Mouse (Mus musculus) heart, embryonic 10.5 days (tissue): ENCODE data around the gene Gm10720. TPM values are rescaled to one million over a fixed set of nuclear protein-coding genes. Genes with fewer than 3 reads are reported as not detected.
"Not testable (repeated sequence)": the region's sequence is repeated elsewhere in the genome, so short reads cannot be mapped to it uniquely, and the experiment has no call there.

Experiments used
- DNase-seq: peaks from one replicate; pipeline ENCODE4 v3.0.0-alpha.2; 2017; ENCODE audit warnings: low spot score
- H3K27ac ChIP-seq: fragments of 300-500 bp; sonication (generic); 2 replicates; pipeline ENCODE4 v1.5.1; 2016; ENCODE audit warnings: mild to moderate bottlenecking
- H3K27me3 ChIP-seq: fragments of 300-500 bp; sonication (generic); 2 replicates; pipeline ENCODE4 v1.6.1; 2016; ENCODE audit warnings: mild to moderate bottlenecking; ENCODE audit not compliant: poor library complexity, insufficient read depth, severe bottlenecking
- H3K36me3 ChIP-seq: fragments of 300-500 bp; sonication (generic); 2 replicates; pipeline ENCODE4 v1.6.1; 2016; ENCODE audit warnings: mild to moderate bottlenecking, moderate library complexity
- H3K4me1 ChIP-seq: fragments of 300-500 bp; sonication (generic); 2 replicates; pipeline ENCODE4 v1.6.1; 2016; ENCODE audit warnings: mild to moderate bottlenecking
- H3K4me3 ChIP-seq: fragments of 300-500 bp; sonication (generic); 2 replicates; pipeline ENCODE4 v1.5.1; 2016; ENCODE audit warnings: mild to moderate bottlenecking, moderate library complexity
- H3K9me3 ChIP-seq: fragments of 300-500 bp; sonication (generic); 2 replicates; pipeline ENCODE4 v1.6.1; 2016; ENCODE audit warnings: mild to moderate bottlenecking, moderate library complexity
- WGBS: fragments of 180-500 bp; shearing (Covaris S2); methylation state at CpG from one replicate; pipeline ENCODE4 v1.1.7; 2016; 5-methylcytosine and 5-hydroxymethylcytosine counted together
- microRNA-seq: library from miRNA; unstranded; fragments of <30 nt; microRNA quantifications from one replicate; pipeline ENCODE4, GENCODE M21; 2017
- polyA plus RNA-seq: library from polyadenylated mRNA; unstranded; fragments of >200 nt; fragmentation: Nextera tagmentation; extraction: Ambion mirVana; gene quantifications from 2 replicates; pipeline ENCODE4 v1.2.1, GENCODE M21; 2016

Gene Gm10720
- polyA plus RNA-seq, 1 experiment from 2014 or later, result not detected

DNA sequence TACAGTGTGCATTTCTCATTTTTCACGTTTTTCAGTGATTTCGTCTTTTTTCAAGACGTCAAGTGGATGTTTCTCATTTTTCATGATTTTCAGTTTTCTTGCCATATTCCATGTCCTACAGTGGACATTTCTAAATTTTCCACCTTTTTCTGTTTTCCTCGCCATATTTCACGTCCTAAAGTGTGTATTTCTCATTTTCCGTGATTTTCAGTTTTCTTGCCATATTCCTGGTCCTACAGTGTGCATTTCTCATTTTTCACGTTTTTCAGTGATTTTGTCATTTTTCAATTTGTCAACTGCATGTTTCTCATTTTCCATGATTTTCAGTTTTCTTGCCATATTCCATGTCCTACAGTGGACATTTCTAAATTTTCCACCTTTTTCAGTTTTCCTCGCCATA, 18.8 kb downstream of the Gm10720 start, which contains the start of gene Gm17535:
Gene Gm17535, plus strand, starts transcription at position 301 of the 400 bp plus-strand sequence.
- not testable (repeated sequence) for H3K36me3 ChIP-seq, H3K27ac ChIP-seq, DNase-seq, H3K27me3 ChIP-seq, H3K4me1 ChIP-seq, H3K4me3 ChIP-seq, H3K9me3 ChIP-seq
- WGBS, result 60% methylated on average over 1 of the region's 8 CpGs

DNA sequence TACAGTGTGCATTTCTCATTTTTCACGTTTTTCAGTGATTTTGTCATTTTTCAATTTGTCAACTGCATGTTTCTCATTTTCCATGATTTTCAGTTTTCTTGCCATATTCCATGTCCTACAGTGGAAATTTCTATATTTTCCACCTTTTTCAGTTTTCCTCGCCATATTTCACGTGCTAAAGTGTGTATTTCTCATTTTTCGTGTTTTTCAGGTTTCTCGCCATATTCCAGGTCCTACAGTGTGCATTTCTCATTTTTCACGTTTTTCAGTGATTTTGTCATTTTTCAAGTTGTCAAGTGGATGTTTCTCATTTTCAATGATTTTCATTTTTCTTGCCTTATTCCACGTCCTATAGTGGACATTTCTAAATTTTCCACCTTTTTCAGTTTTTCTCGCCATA, 21.1 kb downstream of the Gm10720 start, which contains the start of gene Gm10715:
Gene Gm10715, plus strand, starts transcription at position 301 of the 400 bp plus-strand sequence.
- H3K4me1 ChIP-seq, H3K36me3 ChIP-seq, DNase-seq, H3K9me3 ChIP-seq, H3K4me3 ChIP-seq, H3K27ac ChIP-seq, H3K27me3 ChIP-seq: not testable (repeated sequence)
- 75% methylated on average over 8 of the region's 8 CpGs for WGBS

DNA sequence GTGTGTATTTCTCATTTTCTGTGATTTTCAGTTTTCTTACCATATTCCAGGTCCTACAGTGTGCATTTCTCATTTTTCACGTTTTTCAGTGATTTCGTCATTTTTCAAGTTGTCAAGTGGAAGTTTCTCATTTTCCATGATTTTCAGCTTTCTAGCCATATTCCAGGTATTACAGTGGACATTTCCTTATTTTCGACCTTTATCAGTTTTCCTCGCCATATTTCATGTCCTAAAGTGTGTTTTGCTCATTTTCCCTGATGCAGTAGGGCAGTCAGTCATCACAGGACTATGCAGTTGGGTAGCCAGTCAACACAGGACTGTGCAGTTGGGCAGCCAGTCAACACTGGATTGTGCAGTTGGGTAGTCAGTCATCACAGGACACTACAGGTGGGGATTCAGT, 22.7 kb downstream of the Gm10720 start:
- not testable (repeated sequence) for H3K36me3 ChIP-seq, H3K27me3 ChIP-seq, DNase-seq, H3K4me3 ChIP-seq, H3K9me3 ChIP-seq, H3K4me1 ChIP-seq, H3K27ac ChIP-seq
- 62% methylated on average over 4 of the region's 4 CpGs for WGBS

Small RNAs within 50 kb of the gene (microRNA-seq; reads per million reads assigned to microRNA genes)
- gene Mir101c, result not detected

Other genes with a start within 250 kb of the Gm10720 start
- gene Gm10722, start 14.7 kb upstream of the Gm10720 start, polyA plus RNA-seq, result not detected in 2 replicates
- gene Gm11168, start 12.3 kb upstream of the Gm10720 start, polyA plus RNA-seq, result not detected in 2 replicates
- gene Gm10721, start 2.5 kb upstream of the Gm10720 start, polyA plus RNA-seq, result not detected in 2 replicates
- gene Gm10719, start 1.8 kb downstream of the Gm10720 start, polyA plus RNA-seq, result not detected in 2 replicates
- gene Gm10718, start 7.9 kb downstream of the Gm10720 start, polyA plus RNA-seq, result not detected in 2 replicates
- gene Gm10717, start 9.8 kb downstream of the Gm10720 start, polyA plus RNA-seq, result not detected in 2 replicates
- gene Gm17535, start 18.9 kb downstream of the Gm10720 start, polyA plus RNA-seq, result not detected in 2 replicates
- gene Gm10715, start 21.2 kb downstream of the Gm10720 start, polyA plus RNA-seq, result not detected in 2 replicates